Mouse (Mus musculus) neutrophil, adult 65 days (primary cell): ENCODE results near the gene Prkar2b. TPM values are rescaled to one million over a fixed set of nuclear protein-coding genes. Genes with fewer than 3 reads are reported as not detected.

Experiments
- total RNA-seq: library from RNA; stranded (reverse); gene quantifications from 2 replicates; pipeline ENCODE4 v1.2.4, GENCODE M21; 2023

Prkar2b gene
- total RNA-seq, result 43.0 and 53.2 TPM in 2 replicates

DNA sequence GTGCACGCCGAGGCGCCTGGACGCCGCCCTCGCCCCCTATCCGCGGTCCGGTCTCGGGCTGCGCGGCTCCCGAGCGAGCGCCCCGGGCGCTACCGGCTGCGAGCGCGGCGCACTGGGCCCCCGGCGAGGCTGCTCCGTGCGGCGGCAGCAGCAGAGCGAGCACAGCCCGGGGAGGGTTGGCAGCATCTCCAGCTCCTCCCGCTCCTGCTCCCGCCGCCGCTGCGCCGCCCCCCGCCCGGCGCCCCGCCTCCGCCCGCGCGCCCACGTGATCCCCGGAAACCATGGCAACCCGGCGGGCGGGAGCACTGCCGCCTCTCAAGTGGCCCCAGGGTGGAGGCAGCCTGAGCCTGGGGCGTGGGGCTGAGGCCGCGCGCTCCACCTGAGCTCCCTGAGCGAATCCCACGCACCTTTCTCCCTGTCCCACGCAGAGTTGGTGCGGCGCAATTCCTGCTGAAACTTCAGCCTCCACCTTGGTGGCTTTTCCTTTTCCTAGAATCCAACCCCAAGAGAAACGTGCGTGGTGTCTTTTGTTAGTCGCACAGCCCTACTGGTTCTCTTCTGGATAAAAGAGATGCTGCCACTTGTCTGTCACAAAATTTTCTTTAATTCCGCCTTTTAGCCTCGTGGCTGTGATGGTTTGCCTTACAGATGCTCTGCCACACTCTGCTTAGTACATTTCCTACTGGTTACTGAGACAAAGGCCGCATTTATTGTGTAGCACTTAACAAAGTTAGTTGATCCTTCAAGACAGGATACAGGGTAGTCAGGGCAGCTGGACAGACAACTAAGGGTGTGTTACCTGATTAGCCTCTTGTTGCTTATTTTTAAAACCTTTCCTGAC is at the start of gene Prkar2b:
TSS of gene Prkar2b (minus strand) at position 207 of the 841 bp plus-strand sequence.

DNA sequence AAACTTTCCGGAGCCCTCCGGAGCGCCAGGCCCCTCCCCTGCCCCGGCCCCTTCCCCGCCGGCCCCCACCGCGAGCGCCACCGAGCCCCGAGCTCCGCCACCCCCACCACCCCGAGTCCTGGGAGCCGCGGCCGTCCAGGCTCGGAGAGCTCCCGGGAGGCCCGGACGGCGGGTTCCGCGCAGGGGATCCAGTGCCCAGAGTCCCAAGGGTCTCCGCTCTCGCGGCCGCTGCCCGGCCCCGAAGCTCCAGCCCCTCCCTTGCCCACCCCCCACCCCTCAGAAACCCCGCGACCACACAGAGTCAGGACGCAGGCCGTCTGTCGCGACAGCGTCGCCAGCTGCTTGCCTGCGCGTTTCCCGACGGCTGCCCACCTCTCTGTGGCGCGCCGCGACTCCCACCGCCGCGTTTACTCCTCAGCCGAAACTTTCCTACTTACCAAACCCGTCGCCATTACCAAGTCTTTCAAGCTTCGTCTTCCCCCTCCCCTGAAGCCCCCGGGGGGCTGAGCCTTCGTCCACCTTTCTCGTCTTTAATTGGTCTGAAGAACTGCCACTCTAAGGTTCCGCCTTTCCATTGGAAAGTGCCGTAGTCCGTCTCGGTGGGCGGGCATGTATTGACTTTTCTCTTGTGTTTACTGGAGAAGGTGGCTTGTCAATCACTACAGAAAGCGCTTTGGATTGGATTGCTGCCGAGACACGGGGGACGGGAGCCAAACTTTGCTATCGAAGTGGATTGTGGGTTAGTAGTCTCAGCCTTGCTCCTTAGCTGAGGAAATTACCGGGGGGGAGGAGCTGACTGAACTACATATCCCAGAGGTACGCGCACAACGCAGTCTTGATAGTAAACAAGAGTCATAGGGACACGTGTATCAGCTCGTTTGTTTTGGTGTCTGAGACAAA is 111.1 kb downstream of the Prkar2b start, which contains the start of gene Hbp1:
TSS of gene Hbp1 (minus strand) at position 777 of the 900 bp plus-strand sequence.

Other genes starting within 250 kb of the Prkar2b start
- gene Hbp1, start 110.8 kb downstream of the Prkar2b start, total RNA-seq, result 106 and 116 TPM in 2 replicates
- 154 and 193 TPM in 2 replicates for gene Pik3cg, start 147.4 kb upstream of the Prkar2b start, total RNA-seq